ENCODE assay signal across 9 mouse cellular contexts in the genomic region with DNA sequence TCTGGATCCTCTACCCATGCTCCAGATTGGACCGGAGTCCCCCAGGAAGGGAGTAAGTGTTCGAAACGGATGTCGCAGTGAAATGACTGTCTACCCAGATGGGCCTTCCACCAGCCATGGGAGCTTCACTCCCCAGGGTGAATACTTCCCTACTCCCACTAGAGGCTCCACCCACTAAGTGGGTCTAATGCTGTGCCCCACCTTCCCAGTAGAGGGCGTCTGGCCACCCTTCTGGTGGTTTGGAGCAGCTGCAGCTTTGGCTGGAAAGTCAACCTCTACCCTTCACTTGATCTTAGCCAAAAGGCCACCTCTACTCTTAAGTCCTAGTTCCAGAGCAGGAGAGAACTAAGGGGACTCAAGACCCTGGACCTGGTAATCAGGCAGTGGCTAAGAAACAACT. TPM values are rescaled to one million over a fixed set of nuclear protein-coding genes. Genes with fewer than 3 reads are reported as not detected.
DNase-seq lines count a peak whose midpoint lies in the region; ATAC-seq and TF ChIP-seq lines count a peak whose summit lies in the region.
"Had no signal": no experiment of that assay in that cellular context is flagged by ENCODE, and none has a peak within 500 bp of the region (broad histone marks: within the 10 kb centered on the region; RNA-seq: fewer than 3 reads in every experiment).

No protein-coding gene starts in this region.

- no peak for TF ChIP-seq EP300 in stomach, postnatal 0 days (optimal IDR thresholded peaks at IDR 0.05)

- H3K4me2 ChIP-seq in stomach, postnatal 0 days (replicated peaks; ENCODE audit: low read depth): no peak overlapping the region
- H3K4me2 ChIP-seq: limb, embryonic 12.5 days had no signal

- WGBS in bone marrow, adult 2 months: 65% methylated on average over 5 of the region's 5 CpGs
- 64% methylated on average over 5 of the region's 5 CpGs for WGBS in stomach, postnatal 0 days

- TF ChIP-seq POLR2A in bone marrow, adult 2 months (IDR thresholded peaks at IDR 0.05; ENCODE audit: borderline replicate concordance, control insufficient read depth, low read depth, low read length): no peak

- H3K36me3 ChIP-seq in stomach, postnatal 0 days (ENCODE audit: control insufficient read depth, insufficient read depth, low read length): no peaks in the 10 kb centered on the region
- H3K36me3 ChIP-seq: limb, embryonic 12.5 days had no signal

- H3K9ac ChIP-seq in stomach, postnatal 0 days (ENCODE audit: low read length): no peak overlapping the region
- H3K9ac ChIP-seq: limb, embryonic 12.5 days had no signal

- no peaks in the 10 kb centered on the region for H3K9me3 ChIP-seq in stomach, postnatal 0 days (ENCODE audit: control insufficient read depth, low read length)
- H3K9me3 ChIP-seq: limb, embryonic 12.5 days had no signal

- no peak overlapping the region for H3K4me3 ChIP-seq in left cerebral cortex, adult 2 months
- no peak overlapping the region for H3K4me3 ChIP-seq in bone marrow, adult 2 months (replicated peaks; ENCODE audit: control insufficient read depth, low read depth, low read length)
- no peak overlapping the region for H3K4me3 ChIP-seq in stomach, postnatal 0 days (ENCODE audit: low read depth, low read length)
- H3K4me3 ChIP-seq: limb, embryonic 12.5 days had no signal

- peak; percentile 65 for TF ChIP-seq CTCF in left cerebral cortex, adult 2 months (IDR thresholded peaks at IDR 0.05)
- TF ChIP-seq CTCF in bone marrow, adult 2 months (IDR thresholded peaks at IDR 0.05; ENCODE audit: control insufficient read depth, insufficient read depth, low read length): peak; percentile 47
- TF ChIP-seq CTCF in stomach, postnatal 0 days (IDR thresholded peaks at IDR 0.05; ENCODE audit: low read depth): peak; percentile 82

- DNase-seq in left cerebral cortex, adult 2 months (ENCODE audit: extremely low spot score in 1 of 2, low spot score in 2 of 2): peak; percentile 21 to 43
- DNase-seq in left cerebral cortex, postnatal 36 days (ENCODE audit: low spot score in 2 of 2): no peak
- DNase-seq in MEL-GATA-1-ER (ENCODE audit: extremely low read depth, low read depth): peak; percentile 15
- DNase-seq in gastrocnemius, postnatal 25 days: peak; percentile 27
- DNase-seq in lung, adult 18-20 months: peak; percentile 73 to 82
- peak; percentile 76 for DNase-seq in stomach, postnatal 0 days (ENCODE audit: low spot score)
- DNase-seq in MN1 (ENCODE audit: low spot score): no peak

- no peaks in the 10 kb centered on the region for H3K4me1 ChIP-seq in bone marrow, adult 2 months (ENCODE audit: control insufficient read depth, insufficient read depth, low read length)
- no peaks in the 10 kb centered on the region for H3K4me1 ChIP-seq in stomach, postnatal 0 days (replicated peaks; ENCODE audit: control insufficient read depth, insufficient read depth)
- H3K4me1 ChIP-seq: limb, embryonic 12.5 days had no signal

- peak; percentile 44; the same call in 1 of the 2 replicates for ATAC-seq in stomach, postnatal 0 days (ENCODE audit: low FRiP score, low TSS enrichment)

- intact Hi-C loops in left cerebral cortex, adult 2 months (cut with DNase I): no loop called here
- intact Hi-C loops in left cerebral cortex, postnatal 36 days (cut with DNase I): no loop called here

- no peak overlapping the region for H3K27ac ChIP-seq in left cerebral cortex, adult 2 months
- H3K27ac ChIP-seq in bone marrow, adult 2 months (ENCODE audit: control insufficient read depth, insufficient read depth, low read depth, low read length, poor library complexity): no peak overlapping the region
- no peak overlapping the region for H3K27ac ChIP-seq in stomach, postnatal 0 days (replicated peaks)
- H3K27ac ChIP-seq: limb, embryonic 12.5 days had no signal

- no peaks in the 10 kb centered on the region for H3K27me3 ChIP-seq in stomach, postnatal 0 days (ENCODE audit: control insufficient read depth, insufficient read depth, low read length)
- H3K27me3 ChIP-seq: limb, embryonic 12.5 days had no signal

RNA-seq across cellular contexts. Expression of a gene that starts 12.8 kb away (rescaled TPM):
- total RNA-seq in left cerebral cortex, adult 2 months (2021): 1 to 10 TPM; 1.7 to 2.8 TPM
- 1 to 10 TPM; 1.6 to 2.7 TPM for total RNA-seq in left cerebral cortex, postnatal 36 days (2021)
- not detected in 2 replicates for polyA plus RNA-seq in bone marrow, adult 2 months (2011; ENCODE audit: insufficient read depth, insufficient read length, low replicate concordance, missing spikeins)
- total RNA-seq in gastrocnemius, postnatal 25 days (2021): under 1 TPM; 0.08 to 0.29 TPM
- polyA plus RNA-seq in stomach, postnatal 0 days (2015; fragmentation: Nextera tagmentation; extraction: Ambion mirVana): 0.12 and 0.46 TPM in 2 replicates

RNA-seq across cellular contexts. Expression of a gene that starts 30.8 kb away (rescaled TPM):
- total RNA-seq in left cerebral cortex, adult 2 months (2021): under 1 TPM; 0.28 to 0.29 TPM
- under 1 TPM; 0.27 to 0.42 TPM for total RNA-seq in left cerebral cortex, postnatal 36 days (2021)
- polyA plus RNA-seq in bone marrow, adult 2 months (2011; ENCODE audit: insufficient read depth, insufficient read length, low replicate concordance, missing spikeins): 0.54 and 0.55 TPM in 2 replicates
- under 1 TPM; 0.51 to 0.67 TPM for total RNA-seq in gastrocnemius, postnatal 25 days (2021)
- polyA plus RNA-seq in stomach, postnatal 0 days (2015; fragmentation: Nextera tagmentation; extraction: Ambion mirVana): 1.0 and 1.5 TPM in 2 replicates

RNA-seq across cellular contexts. Expression of a gene that starts 36.3 kb away (rescaled TPM):
- not detected for total RNA-seq in left cerebral cortex, adult 2 months (2021)
- not detected for total RNA-seq in left cerebral cortex, postnatal 36 days (2021)
- not detected in 2 replicates for polyA plus RNA-seq in bone marrow, adult 2 months (2011; ENCODE audit: insufficient read depth, insufficient read length, low replicate concordance, missing spikeins)
- under 1 TPM; 0.13 to 0.27 TPM for total RNA-seq in gastrocnemius, postnatal 25 days (2021)
- polyA plus RNA-seq in stomach, postnatal 0 days (2015; fragmentation: Nextera tagmentation; extraction: Ambion mirVana): 0.22 and 0.24 TPM in 2 replicates
- polyA plus RNA-seq: limb, embryonic 12.5 days had no signal

Comparison
In these comparisons a context has a peak if more than half of its experiments do, and no peak if none do; other contexts are left out.
1. DNase-seq: peak in left cerebral cortex, adult 2 months (2 of 2), MEL-GATA-1-ER (single experiment), gastrocnemius, postnatal 25 days (single experiment), lung, adult 18-20 months (2 of 2) and stomach, postnatal 0 days (single experiment); none in left cerebral cortex, postnatal 36 days (0 of 2) and MN1 (single experiment).
2. Peak in every context shown above with its lines, with median percentiles within 50 percentile points of each other: CTCF ChIP-seq.